Mouse (Mus musculus) embryo, embryonic 11.5 days (tissue): ENCODE data around the gene Calcoco1.

ENCODE experiments used
- DNase-seq: peaks from one replicate; pipeline ENCODE4 v3.0.0-alpha.2; 2012; ENCODE audit warnings: low read depth, low spot score

The Calcoco1 gene

GRCm38 (mm10) chr15:102738434-102738833 is 16.5 kb upstream of the Calcoco1 start:
- DNase-seq: no peak

GRCm38 (mm10) chr15:102737092-102737491 is 15.1 kb upstream of the Calcoco1 start:
- DNase-seq: no peak

GRCm38 (mm10) chr15:102736127-102736944 is 14.4 kb upstream of the Calcoco1 start:
- DNase-seq: no peak

GRCm38 (mm10) chr15:102735031-102735430 is 13.1 kb upstream of the Calcoco1 start:
- DNase-seq: no peak

- no peak for DNase-seq
Observed at GRCm38 (mm10) chr15:102733759-102734531, 12.0 kb upstream of the Calcoco1 start.

GRCm38 (mm10) chr15:102733233-102733632 is 11.3 kb upstream of the Calcoco1 start:
- no peak for DNase-seq

GRCm38 (mm10) chr15:102732406-102732805 is 10.4 kb upstream of the Calcoco1 start:
- no peak for DNase-seq

GRCm38 (mm10) chr15:102727951-102728350 is 6.0 kb upstream of the Calcoco1 start:
- DNase-seq: no peak

GRCm38 (mm10) chr15:102723358-102724135 is 1.6 kb upstream of the Calcoco1 start:
- no peak for DNase-seq

- no peak for DNase-seq
Observed at GRCm38 (mm10) chr15:102722500-102722931, 538 bp upstream of the Calcoco1 start.

GRCm38 (mm10) chr15:102721016-102721898 is 721 bp downstream of the Calcoco1 start:
- no peak for DNase-seq

GRCm38 (mm10) chr15:102716132-102716531 is 5.8 kb downstream of the Calcoco1 start:
- no peak for DNase-seq

GRCm38 (mm10) chr15:102707736-102708269 is 14.2 kb downstream of the Calcoco1 start:
- no peak for DNase-seq

GRCm38 (mm10) chr15:102705923-102706503 is 16.0 kb downstream of the Calcoco1 start:
- DNase-seq: no peak

GRCm38 (mm10) chr15:102705226-102705894 is 16.6 kb downstream of the Calcoco1 start:
- DNase-seq: no peak

GRCm38 (mm10) chr15:102704806-102705205 is 17.2 kb downstream of the Calcoco1 start:
- no peak for DNase-seq

- no peak for DNase-seq
Observed at GRCm38 (mm10) chr15:102702972-102703371, 19.0 kb downstream of the Calcoco1 start.

- DNase-seq: peak; percentile 67
Observed at GRCm38 (mm10) chr15:102698193-102698592, 23.8 kb downstream of the Calcoco1 start.

GRCm38 (mm10) chr15:102696899-102697298 is 25.1 kb downstream of the Calcoco1 start:
- DNase-seq: no peak

GRCm38 (mm10) chr15:102693600-102693999 is 28.4 kb downstream of the Calcoco1 start:
- DNase-seq: no peak
